Comparison of ENCODE assay signal across 9 mouse cellular contexts in genomic region chr15:84217969-84218782, GRCm38 (mm10). TPM values are rescaled to one million over a fixed set of nuclear protein-coding genes. Genes with fewer than 3 reads are reported as not detected.
DNase-seq lines count a peak whose midpoint lies in the region; ATAC-seq and TF ChIP-seq lines count a peak whose summit lies in the region.
"Had no signal": no experiment of that assay in that cellular context is flagged by ENCODE, and none has a peak within 500 bp of the region (broad histone marks: within the 10 kb centered on the region; RNA-seq: fewer than 3 reads in every experiment).

No protein-coding gene starts in this region.

- TF ChIP-seq POLR2A in MEL (IDR thresholded peaks at IDR 0.05; ENCODE audit: control insufficient read depth in 1 of 2, insufficient read depth in 1 of 2, low read depth in 1 of 2, low read length in 2 of 2, poor library complexity in 1 of 2) = no peak

- H3K9me3 ChIP-seq in hindbrain, embryonic 11.5 days (ENCODE audit: control insufficient read depth, low read length) = no peaks in the 10 kb centered on the region
- no peaks in the 10 kb centered on the region for H3K9me3 ChIP-seq in hindbrain, embryonic 16.5 days (ENCODE audit: control insufficient read depth, low read length)
- H3K9me3 ChIP-seq in MEL (replicated peaks; ENCODE audit: insufficient read depth, low read length) = no peaks in the 10 kb centered on the region
- no peaks in the 10 kb centered on the region for H3K9me3 ChIP-seq in forebrain, embryonic 12.5 days
- no peaks in the 10 kb centered on the region for H3K9me3 ChIP-seq in limb, embryonic 12.5 days

- no peak overlapping the region for H3K4me2 ChIP-seq in hindbrain, embryonic 11.5 days (replicated peaks; ENCODE audit: low read depth, low read length)
- no peak overlapping the region for H3K4me2 ChIP-seq in hindbrain, embryonic 16.5 days (ENCODE audit: low read length)
- H3K4me2 ChIP-seq in forebrain, embryonic 12.5 days = no peak overlapping the region
- H3K4me2 ChIP-seq in limb, embryonic 12.5 days = peak overlapping the region; percentile 35

- H3K27me3 ChIP-seq in hindbrain, embryonic 11.5 days (ENCODE audit: control insufficient read depth, insufficient read depth, low read length) = no peaks in the 10 kb centered on the region
- H3K27me3 ChIP-seq in hindbrain, embryonic 16.5 days (replicated peaks; ENCODE audit: control insufficient read depth, insufficient read depth, low read length) = no peaks in the 10 kb centered on the region
- H3K27me3 ChIP-seq in MEL (ENCODE audit: control insufficient read depth in 1 of 2, insufficient read depth in 2 of 2, low read length in 2 of 2) = no peaks in the 10 kb centered on the region
- no peaks in the 10 kb centered on the region for H3K27me3 ChIP-seq in forebrain, embryonic 12.5 days
- H3K27me3 ChIP-seq in limb, embryonic 12.5 days = no peaks in the 10 kb centered on the region

- ATAC-seq in hindbrain, embryonic 11.5 days (ENCODE audit: low FRiP score) = peak; percentile 68
- no peak for ATAC-seq in hindbrain, embryonic 16.5 days
- peak; percentile 75 for ATAC-seq in forebrain, embryonic 12.5 days (ENCODE audit: low FRiP score)
- ATAC-seq in limb, embryonic 12.5 days (ENCODE audit: insufficient number of reproducible peaks, insufficient read depth, low FRiP score, low TSS enrichment, low read depth) = no peak

- H3K36me3 ChIP-seq in hindbrain, embryonic 11.5 days (ENCODE audit: control insufficient read depth, insufficient read depth, low read length) = no peaks in the 10 kb centered on the region
- no peaks in the 10 kb centered on the region for H3K36me3 ChIP-seq in hindbrain, embryonic 16.5 days (ENCODE audit: control insufficient read depth, insufficient read depth, low read length)
- peaks cover 0 to 10% of the 10 kb centered on the region in 2 experiments; a peak in 1 of 4 replicates for H3K36me3 ChIP-seq in MEL (ENCODE audit: control insufficient read depth in 1 of 2, insufficient read depth in 2 of 2, low read length in 2 of 2)
- H3K36me3 ChIP-seq in forebrain, embryonic 12.5 days (replicated peaks) = peaks cover 10% of the 10 kb centered on the region
- H3K36me3 ChIP-seq in limb, embryonic 12.5 days = peaks cover 13% of the 10 kb centered on the region

- peaks cover 9% of the 10 kb centered on the region for H3K4me1 ChIP-seq in hindbrain, embryonic 11.5 days (replicated peaks; ENCODE audit: control insufficient read depth, insufficient read depth, low read length)
- peaks cover 8% of the 10 kb centered on the region for H3K4me1 ChIP-seq in hindbrain, embryonic 16.5 days (ENCODE audit: control insufficient read depth, insufficient read depth, low read depth, low read length)
- peaks cover 4 to 8% of the 10 kb centered on the region in 2 experiments; a peak in 3 of 4 replicates for H3K4me1 ChIP-seq in MEL (ENCODE audit: control insufficient read depth in 1 of 2, insufficient read depth in 2 of 2, low read length in 2 of 2)
- H3K4me1 ChIP-seq in forebrain, embryonic 12.5 days = peaks cover 29% of the 10 kb centered on the region
- H3K4me1 ChIP-seq in limb, embryonic 12.5 days (replicated peaks) = peaks cover 63% of the 10 kb centered on the region

- TF ChIP-seq RAD21 in MEL (IDR thresholded peaks at IDR 0.05; ENCODE audit: low read depth, low read length) = no peak

- peak overlapping the region; percentile 67 for H3K27ac ChIP-seq in hindbrain, embryonic 11.5 days (ENCODE audit: low read depth, low read length)
- no peak overlapping the region for H3K27ac ChIP-seq in hindbrain, embryonic 16.5 days (ENCODE audit: low read depth, low read length)
- no peak overlapping the region for H3K27ac ChIP-seq in MEL (ENCODE audit: control insufficient read depth, low read depth, low read length)
- H3K27ac ChIP-seq in forebrain, embryonic 12.5 days = peak overlapping the region; percentile 65; the same call in 1 of the 2 replicates
- H3K27ac ChIP-seq in limb, embryonic 12.5 days = peak overlapping the region; percentile 78; the same call in 1 of the 2 replicates
- H3K27ac ChIP-seq: liver, embryonic 14.5 days had no signal

- H3K79me2 ChIP-seq in MEL (ENCODE audit: control insufficient read depth, insufficient read depth, low read length, poor library complexity) = no peaks in the 10 kb centered on the region

- DNase-seq in hindbrain, embryonic 11.5 days (ENCODE audit: low spot score) = no peak
- DNase-seq in MEL (ENCODE audit: low read depth, low spot score) = peak; percentile 52
- DNase-seq in embryo, embryonic 9.5 days (ENCODE audit: extremely low spot score) = no peak
- DNase-seq in adrenal gland, postnatal 10 days = no peak
- no peak for DNase-seq in right cerebral cortex, adult 18-20 months

- WGBS in hindbrain, embryonic 11.5 days = 30% methylated on average over 23 of the region's 23 CpGs
- WGBS in hindbrain, embryonic 16.5 days = 36% methylated on average over 23 of the region's 23 CpGs
- 48% methylated on average over 23 of the region's 23 CpGs for WGBS in forebrain, embryonic 12.5 days
- WGBS in limb, embryonic 12.5 days = 17% methylated on average over 23 of the region's 23 CpGs

- H3K9ac ChIP-seq in hindbrain, embryonic 11.5 days (ENCODE audit: low read depth, low read length) = no peak overlapping the region
- no peak overlapping the region for H3K9ac ChIP-seq in hindbrain, embryonic 16.5 days (ENCODE audit: low read depth, low read length)
- H3K9ac ChIP-seq in MEL (ENCODE audit: control insufficient read depth, low read depth, low read length, poor library complexity, severe bottlenecking) = no peak overlapping the region
- no peak overlapping the region for H3K9ac ChIP-seq in forebrain, embryonic 12.5 days
- H3K9ac ChIP-seq in limb, embryonic 12.5 days (replicated peaks) = no peak overlapping the region; the same call in 1 of the 2 replicates
- H3K9ac ChIP-seq: liver, embryonic 14.5 days had no signal

- peak in 1 of 2 experiments; percentile 45; a peak in 2 of 4 replicates for TF ChIP-seq EP300 in MEL (IDR thresholded peaks at IDR 0.05; ENCODE audit: low read depth in 1 of 2, low read length in 2 of 2)

- TF ChIP-seq CTCF in MEL (IDR thresholded peaks at IDR 0.05 in 2 of 3, conservative IDR thresholded peaks at IDR 0.05 in 1 of 3; ENCODE audit: control insufficient read depth in 1 of 3, insufficient read depth in 1 of 3, low read depth in 2 of 3, low read length in 3 of 3, poor library complexity in 1 of 3, severe bottlenecking in 1 of 3) = no peak

- no peak overlapping the region for H3K4me3 ChIP-seq in hindbrain, embryonic 11.5 days (ENCODE audit: low read depth, low read length)
- H3K4me3 ChIP-seq in hindbrain, embryonic 16.5 days (ENCODE audit: low read length) = no peak overlapping the region
- H3K4me3 ChIP-seq in MEL (ENCODE audit: control insufficient read depth in 1 of 2, insufficient read depth in 1 of 2, low read depth in 2 of 2, low read length in 2 of 2) = no peak overlapping the region
- no peak overlapping the region for H3K4me3 ChIP-seq in forebrain, embryonic 12.5 days (replicated peaks)
- H3K4me3 ChIP-seq in limb, embryonic 12.5 days (replicated peaks) = no peak overlapping the region

TF ChIP-seq in MEL, 35 proteins besides CTCF, POLR2A, EP300 and RAD21:
- TF ChIP-seq E2F4 (IDR thresholded peaks at IDR 0.05; ENCODE audit: borderline replicate concordance, low read depth, low read length) (no peak), CHD2 (IDR thresholded peaks at IDR 0.05; ENCODE audit: low read length) (no peak), ELF1 (IDR thresholded peaks at IDR 0.05; ENCODE audit: low read depth, low read length) (no peak), POLR2AphosphoS2 (IDR thresholded peaks at IDR 0.05; ENCODE audit: low read length) (peak; percentile 24; the same call in 1 of the 2 replicates)

RNA-seq across cellular contexts. Expression of gene Parvb, which starts 13.7 kb away (rescaled TPM):
- 9.4 and 9.5 TPM in 2 replicates for polyA plus RNA-seq in hindbrain, embryonic 11.5 days (2014; fragmentation: Nextera tagmentation; extraction: Ambion mirVana)
- polyA plus RNA-seq in hindbrain, embryonic 16.5 days (2015; fragmentation: Nextera tagmentation; extraction: Ambion mirVana) = 4.3 and 4.8 TPM in 2 replicates
- total RNA-seq in MEL (2012; rRNA removed) = 4.8 and 6.3 TPM in 2 replicates
- polyA plus RNA-seq in MEL (2012; ENCODE audit: insufficient read depth in 1 of 2, insufficient read length in 2 of 2, low read depth in 1 of 2, low replicate concordance in 2 of 2, missing spikeins in 1 of 2) = 10 to 100 TPM in 1 of 2 experiments, not detected in 1; 58.0 TPM
- polyA plus RNA-seq in forebrain, embryonic 12.5 days (2016; fragmentation: Nextera tagmentation; extraction: Ambion mirVana) = 2.0 and 2.4 TPM in 2 replicates
- 3.9 TPM in 2 replicates for polyA plus RNA-seq in limb, embryonic 12.5 days (2016; fragmentation: Nextera tagmentation; extraction: Ambion mirVana)
- 10 to 100 TPM; 33.2 to 42.1 TPM for total RNA-seq in adrenal gland, postnatal 10 days (2021)

RNA-seq across cellular contexts. Expression of gene Samm50, which starts 26.1 kb away (rescaled TPM):
- 66.7 and 74.5 TPM in 2 replicates for polyA plus RNA-seq in hindbrain, embryonic 11.5 days (2014; fragmentation: Nextera tagmentation; extraction: Ambion mirVana)
- 94.4 and 95.3 TPM in 2 replicates for polyA plus RNA-seq in hindbrain, embryonic 16.5 days (2015; fragmentation: Nextera tagmentation; extraction: Ambion mirVana)
- 62.4 and 65.7 TPM in 2 replicates for total RNA-seq in MEL (2012; rRNA removed)
- polyA plus RNA-seq in MEL (2012; ENCODE audit: insufficient read depth in 1 of 2, insufficient read length in 2 of 2, low read depth in 1 of 2, low replicate concordance in 2 of 2, missing spikeins in 1 of 2) = 100 to 1,000 TPM in 1 of 2 experiments, not detected in 1; 190 TPM
- 94.9 and 95.9 TPM in 2 replicates for polyA plus RNA-seq in forebrain, embryonic 12.5 days (2016; fragmentation: Nextera tagmentation; extraction: Ambion mirVana)
- 106 and 111 TPM in 2 replicates for polyA plus RNA-seq in limb, embryonic 12.5 days (2016; fragmentation: Nextera tagmentation; extraction: Ambion mirVana)
- 100 to 1,000 TPM; 240 to 293 TPM for total RNA-seq in adrenal gland, postnatal 10 days (2021)

RNA-seq across cellular contexts. Expression of gene Pnpla3, which starts 50.5 kb away (rescaled TPM):
- polyA plus RNA-seq in hindbrain, embryonic 11.5 days (2014; fragmentation: Nextera tagmentation; extraction: Ambion mirVana) = 0.71 and 1.4 TPM in 2 replicates
- 6.0 and 6.4 TPM in 2 replicates for polyA plus RNA-seq in hindbrain, embryonic 16.5 days (2015; fragmentation: Nextera tagmentation; extraction: Ambion mirVana)
- not detected in 2 replicates for total RNA-seq in MEL (2012; rRNA removed)
- not detected for polyA plus RNA-seq in MEL (2012; ENCODE audit: insufficient read depth in 1 of 2, insufficient read length in 2 of 2, low read depth in 1 of 2, low replicate concordance in 2 of 2, missing spikeins in 1 of 2)
- 2.1 and 3.0 TPM in 2 replicates for polyA plus RNA-seq in forebrain, embryonic 12.5 days (2016; fragmentation: Nextera tagmentation; extraction: Ambion mirVana)
- 0.26 and 0.42 TPM in 2 replicates for polyA plus RNA-seq in limb, embryonic 12.5 days (2016; fragmentation: Nextera tagmentation; extraction: Ambion mirVana)
- 10 to 100 TPM; 47.6 to 65.6 TPM for total RNA-seq in adrenal gland, postnatal 10 days (2021)

Comparison
In these comparisons a context has a peak if more than half of its experiments do, and no peak if none do; other contexts are left out.
1. ATAC-seq: peak in hindbrain, embryonic 11.5 days (single experiment) and forebrain, embryonic 12.5 days (single experiment); none in hindbrain, embryonic 16.5 days (single experiment) and limb, embryonic 12.5 days (single experiment).
2. H3K27ac ChIP-seq: peak in hindbrain, embryonic 11.5 days (single experiment), forebrain, embryonic 12.5 days (single experiment) and limb, embryonic 12.5 days (single experiment); none in hindbrain, embryonic 16.5 days (single experiment) and MEL (single experiment).